Mouse (Mus musculus) thymus, postnatal 4 days (tissue): ENCODE results near the gene Tln2.

Experiments used
- DNase-seq: peaks from one replicate; pipeline ENCODE4 v3.0.0; 2021

Tln2 gene

DNA sequence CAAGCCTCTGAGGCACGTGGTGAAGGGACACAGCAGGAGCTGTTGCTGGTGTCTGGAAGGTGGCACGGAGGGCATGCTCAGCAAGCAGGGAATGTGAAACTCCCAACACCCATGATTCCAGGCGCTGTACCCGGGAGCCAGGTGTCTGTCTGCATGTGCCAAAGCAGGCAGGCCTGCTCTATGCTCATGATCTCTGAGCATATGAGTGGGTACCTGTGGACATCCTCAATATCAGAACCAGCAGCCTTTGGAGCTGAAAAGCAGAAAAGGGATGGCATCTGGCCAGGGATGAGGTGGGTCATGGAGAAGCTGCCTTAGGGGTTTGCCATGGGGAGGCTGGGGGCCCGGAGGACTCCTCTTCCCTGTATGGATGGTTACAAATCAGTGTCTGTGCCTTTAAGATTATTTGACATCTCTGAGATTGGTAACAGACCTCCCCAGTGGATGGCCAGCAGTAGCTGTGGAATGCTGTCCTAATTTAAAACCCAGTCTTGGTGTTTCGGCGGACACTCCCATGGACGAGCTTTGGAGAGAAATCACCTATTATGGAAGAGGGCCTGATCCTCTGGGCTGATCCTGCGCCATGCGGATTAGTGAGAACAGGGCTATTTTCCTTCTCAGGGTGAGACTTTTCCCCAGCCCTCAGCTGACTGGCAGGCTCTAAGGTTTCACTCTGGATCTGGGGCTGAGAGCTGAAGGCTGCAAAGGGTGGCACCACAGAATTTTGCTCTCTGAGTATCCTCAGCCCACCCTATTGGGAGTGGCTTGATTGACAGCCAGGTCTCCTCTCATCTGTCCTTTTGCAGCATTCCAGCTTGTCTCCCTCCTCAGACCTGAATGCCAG lies 367.8 kb downstream of the Tln2 start:
- DNase-seq = no peak

DNA sequence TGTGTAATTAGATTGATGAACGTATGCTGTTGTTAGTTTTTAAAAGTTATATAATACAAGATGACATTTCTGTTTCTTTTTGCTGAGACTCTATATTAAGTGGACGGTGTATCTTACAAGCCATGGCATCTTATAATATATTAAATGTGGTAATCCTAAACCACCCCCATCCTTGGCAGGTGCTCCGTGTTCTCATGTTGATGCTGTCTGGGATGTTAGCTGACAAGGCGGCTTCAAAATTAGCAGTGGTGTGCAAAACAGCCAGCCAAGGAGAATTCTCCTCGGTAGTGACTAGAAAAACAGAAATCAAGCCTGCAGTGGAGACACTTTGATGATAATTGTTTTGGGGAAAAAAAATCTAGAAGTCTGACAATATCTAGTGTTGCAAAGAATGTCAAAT lies 371.8 kb downstream of the Tln2 start:
- DNase-seq = no peak

GRCm38 (mm10) chr9:67187182-67187581 lies 372.3 kb downstream of the Tln2 start:
- no peak for DNase-seq

DNA sequence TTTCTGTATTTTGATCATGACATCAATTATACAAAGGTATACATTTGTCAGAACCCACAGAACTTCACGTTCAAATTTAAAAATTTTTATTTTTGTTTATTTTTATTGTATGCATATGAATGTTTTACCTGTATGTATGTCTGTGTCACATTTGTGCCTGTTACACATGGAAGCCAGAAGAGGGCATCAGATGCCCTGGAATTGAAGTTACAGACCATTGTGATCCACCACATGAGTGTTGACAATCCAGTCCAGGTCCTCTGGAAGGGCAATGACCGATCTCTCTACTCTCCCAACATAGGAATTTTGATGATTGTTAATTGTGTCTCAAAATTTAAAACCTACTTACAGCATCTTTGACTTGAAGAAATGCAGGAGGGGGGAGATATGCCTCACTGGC lies 374.9 kb downstream of the Tln2 start:
- DNase-seq = no peak

DNA sequence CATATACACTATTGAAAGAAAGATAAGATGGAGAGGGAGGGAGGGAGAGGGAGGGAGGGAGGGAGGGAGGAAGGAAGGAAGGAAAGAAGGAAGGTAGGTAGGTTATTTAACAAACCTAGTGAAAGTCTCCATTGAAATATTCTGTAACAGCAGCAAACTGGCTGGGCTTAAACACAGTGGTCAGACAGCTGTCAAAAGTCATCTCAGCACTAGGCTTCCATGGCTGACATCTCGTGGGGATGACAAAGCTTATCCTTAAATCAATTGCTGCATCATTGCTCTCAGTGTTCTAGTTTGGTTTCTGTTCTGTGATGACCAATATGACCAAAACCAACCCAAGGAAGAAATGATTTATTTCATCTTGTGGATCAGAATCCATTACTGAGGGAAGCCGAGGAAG lies 376.0 kb downstream of the Tln2 start:
- no peak for DNase-seq

DNA sequence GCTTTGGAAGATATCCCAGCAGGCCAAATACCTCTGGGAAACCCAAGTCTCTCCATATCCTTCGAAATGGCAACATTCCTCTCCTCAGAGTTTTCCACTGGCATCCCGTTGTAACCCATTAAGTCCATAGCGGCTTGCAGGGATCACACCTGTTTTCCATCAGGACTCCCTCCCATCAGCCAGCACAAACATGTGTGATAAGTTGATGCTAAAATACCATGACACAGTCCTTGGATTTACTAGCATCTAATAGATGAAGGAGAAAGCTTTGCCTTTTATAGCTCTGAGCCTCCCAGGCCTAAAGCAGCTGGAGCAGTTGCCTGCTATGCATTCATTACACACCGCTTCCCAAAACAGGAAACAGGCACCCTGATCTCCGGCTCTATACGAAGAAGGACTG lies 377.5 kb downstream of the Tln2 start:
- no peak for DNase-seq

DNA sequence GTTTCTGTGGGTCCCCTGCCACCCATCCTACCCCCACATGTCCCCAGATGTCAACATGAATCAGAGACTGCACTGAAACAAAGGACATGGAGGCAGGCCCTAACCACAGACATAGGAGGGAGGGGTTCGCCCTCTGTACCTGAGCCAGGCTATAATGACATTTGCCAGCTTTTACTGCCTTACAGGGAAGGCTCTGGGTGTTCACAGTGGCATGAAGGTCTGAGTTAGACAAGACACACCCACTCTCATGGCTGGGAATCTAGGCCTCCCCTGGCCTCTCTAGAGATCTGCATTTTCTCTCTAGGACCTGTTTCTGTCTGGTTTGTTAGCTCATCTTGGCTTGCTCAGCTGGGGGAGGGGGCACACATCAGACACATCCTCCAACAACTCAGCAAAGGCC lies 380.8 kb downstream of the Tln2 start:
- no peak for DNase-seq

DNA sequence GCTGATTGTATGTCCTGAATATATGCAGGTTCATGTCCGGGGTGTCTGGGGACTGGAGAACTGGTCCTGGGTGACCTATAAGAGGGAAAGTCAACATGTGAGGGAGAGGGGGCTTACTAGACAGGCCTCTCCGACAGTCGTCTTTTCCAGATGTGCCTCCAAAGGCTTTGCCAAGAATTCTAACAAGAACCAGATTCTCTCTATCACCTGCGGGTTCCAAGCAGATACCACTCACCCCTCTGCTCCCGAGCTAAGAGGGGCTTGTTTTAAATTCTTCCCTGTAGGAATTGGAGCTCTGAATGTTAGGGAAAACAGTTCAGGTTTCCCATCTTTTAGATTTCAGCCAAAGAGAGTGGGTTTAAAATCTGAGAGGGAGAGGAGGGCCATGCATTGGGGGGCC lies 381.3 kb downstream of the Tln2 start:
- no peak for DNase-seq

- DNase-seq = no peak
Observed at GRCm38 (mm10) chr9:67176073-67176472, 383.4 kb downstream of the Tln2 start.

DNA sequence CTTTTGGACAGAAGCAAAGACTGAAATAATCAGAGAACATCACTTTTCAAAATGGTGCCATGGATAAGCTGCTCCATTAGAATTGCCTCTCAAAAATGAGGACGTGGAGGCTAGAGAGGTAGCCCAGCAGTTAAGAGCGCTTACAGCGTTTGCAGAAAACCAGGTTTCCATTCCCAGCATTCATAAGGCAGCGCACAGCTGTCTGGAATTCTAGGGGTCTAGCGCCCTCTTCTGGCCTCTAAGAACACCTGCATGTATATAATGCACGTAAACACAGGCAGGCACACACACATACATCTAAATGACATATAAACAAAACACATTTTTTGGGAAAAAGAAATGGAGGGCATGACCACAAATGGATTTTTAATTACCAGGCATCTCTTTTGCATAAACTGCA lies 385.7 kb downstream of the Tln2 start:
- DNase-seq = no peak

DNA sequence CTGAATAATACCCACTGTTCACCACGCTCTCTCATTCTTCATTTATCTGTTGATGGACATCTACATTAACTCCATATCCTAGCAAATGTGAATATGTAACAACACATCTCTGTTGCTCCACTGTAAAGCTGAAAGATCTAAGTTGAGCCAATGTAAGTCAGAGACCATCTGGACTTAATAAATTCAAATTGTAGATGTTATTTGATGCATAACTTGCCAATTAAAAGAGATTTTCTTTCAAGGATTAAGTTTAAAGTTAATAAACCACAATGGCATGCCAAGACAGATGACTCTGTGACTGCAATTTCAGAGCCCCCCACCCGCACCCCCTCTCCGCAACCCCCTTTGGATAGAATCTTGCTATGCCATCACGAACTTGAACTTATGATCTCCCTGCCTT lies 386.3 kb downstream of the Tln2 start:
- DNase-seq = no peak

DNA sequence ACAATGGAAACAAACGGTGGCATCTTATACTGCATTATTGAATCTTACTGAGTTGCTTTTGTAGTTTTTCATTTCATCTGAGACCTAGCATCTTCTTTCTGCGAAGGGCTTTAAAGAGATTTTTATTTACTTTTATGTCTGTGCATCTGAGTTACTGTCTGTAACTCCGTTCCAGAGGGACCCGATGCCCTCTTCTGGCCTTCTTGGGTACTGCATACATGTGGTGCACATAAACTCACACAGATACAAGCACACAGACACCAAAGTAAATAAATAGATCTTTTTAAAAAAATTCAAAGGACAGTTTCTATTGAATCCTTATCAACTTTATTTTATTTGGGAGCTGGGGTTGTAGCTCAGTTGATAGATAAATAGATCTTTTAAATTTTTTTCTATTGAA lies 388.1 kb downstream of the Tln2 start:
- no peak for DNase-seq

GRCm38 (mm10) chr9:67170759-67171158 lies 388.7 kb downstream of the Tln2 start:
- no peak for DNase-seq

GRCm38 (mm10) chr9:67170047-67170446 lies 389.5 kb downstream of the Tln2 start:
- DNase-seq = no peak
